Comparison of ENCODE assay signal across 10 mouse cellular contexts in genomic region chr6:36809747-36810285, GRCm38 (mm10). TPM values are rescaled to one million over a fixed set of nuclear protein-coding genes. Genes with fewer than 3 reads are reported as not detected.
DNase-seq lines count a peak whose midpoint lies in the region; ATAC-seq and TF ChIP-seq lines count a peak whose summit lies in the region.
"Had no signal": no experiment of that assay in that cellular context is flagged by ENCODE, and none has a peak within 500 bp of the region (broad histone marks: within the 10 kb centered on the region; RNA-seq: fewer than 3 reads in every experiment).

TSS of gene Ptn (minus strand) at chr6:36810220.

- peak within 1 kb of the TSS; percentile 56 for H3K9ac ChIP-seq in kidney, postnatal 0 days (ENCODE audit: low read depth, low read length)
- H3K9ac ChIP-seq in forebrain, embryonic 15.5 days (replicated peaks): peak within 1 kb of the TSS; percentile 84
- H3K9ac ChIP-seq in hindbrain, embryonic 12.5 days: peak within 1 kb of the TSS; percentile 79
- peak within 1 kb of the TSS; percentile 80 for H3K9ac ChIP-seq in neural tube, embryonic 14.5 days (replicated peaks; ENCODE audit: low read depth, low read length)

- TF ChIP-seq CTCF in kidney, postnatal 0 days (IDR thresholded peaks at IDR 0.05; ENCODE audit: low read depth): no peak

- H3K36me3 ChIP-seq in kidney, postnatal 0 days (ENCODE audit: insufficient read depth, low read length): no peaks in the 10 kb centered on the region
- 0 out of 2 replicates have a peak, but pooled peaks cover 6% of the 10 kb centered on the region for H3K36me3 ChIP-seq in forebrain, embryonic 15.5 days
- H3K36me3 ChIP-seq in hindbrain, embryonic 12.5 days: no peaks in the 10 kb centered on the region
- no peaks in the 10 kb centered on the region for H3K36me3 ChIP-seq in neural tube, embryonic 14.5 days (ENCODE audit: control insufficient read depth, insufficient read depth, low read length)
- H3K36me3 ChIP-seq: G1E had no signal

- intact Hi-C loops in left cerebral cortex, postnatal 4 days (cut with DNase I): loop anchor here (5.0 kb wide), 1 partner anchor 92 kb away; no protein-coding TSS in a partner anchor

- H3K27me3 ChIP-seq in kidney, postnatal 0 days (ENCODE audit: insufficient read depth, low read length): no peaks in the 10 kb centered on the region
- H3K27me3 ChIP-seq in forebrain, embryonic 15.5 days: no peaks in the 10 kb centered on the region
- H3K27me3 ChIP-seq in hindbrain, embryonic 12.5 days: no peaks in the 10 kb centered on the region
- H3K27me3 ChIP-seq in neural tube, embryonic 14.5 days (ENCODE audit: control insufficient read depth, insufficient read depth, low read length): no peaks in the 10 kb centered on the region

- DNase-seq in kidney, postnatal 0 days (ENCODE audit: low spot score): peak; percentile 90
- DNase-seq in kidney, adult 9 months: no peak
- DNase-seq in cerebellum, adult 11-12 months: peak; percentile 36
- peak; percentile 78 for DNase-seq in left cerebral cortex, postnatal 4 days
- no peak for DNase-seq in natural killer cell, adult 2 months (ENCODE audit: low spot score in 2 of 2)

- H3K27ac ChIP-seq in kidney, postnatal 0 days: peak within 1 kb of the TSS; percentile 84
- H3K27ac ChIP-seq in forebrain, embryonic 15.5 days (replicated peaks): peak within 1 kb of the TSS; percentile 92
- peak within 1 kb of the TSS; percentile 85 for H3K27ac ChIP-seq in hindbrain, embryonic 12.5 days
- peak within 1 kb of the TSS; percentile 87 for H3K27ac ChIP-seq in neural tube, embryonic 14.5 days (ENCODE audit: low read depth, low read length)

- WGBS in kidney, postnatal 0 days: under 1% methylated on average over 15 of the region's 15 CpGs
- 0% methylated on average over 15 of the region's 15 CpGs for WGBS in forebrain, embryonic 15.5 days
- WGBS in hindbrain, embryonic 12.5 days: under 1% methylated on average over 15 of the region's 15 CpGs
- WGBS in neural tube, embryonic 14.5 days: under 1% methylated on average over 15 of the region's 15 CpGs

- no peaks in the 10 kb centered on the region for H3K9me3 ChIP-seq in kidney, postnatal 0 days (replicated peaks; ENCODE audit: low read length)
- no peaks in the 10 kb centered on the region for H3K9me3 ChIP-seq in forebrain, embryonic 15.5 days
- no peaks in the 10 kb centered on the region for H3K9me3 ChIP-seq in hindbrain, embryonic 12.5 days (replicated peaks)
- no peaks in the 10 kb centered on the region for H3K9me3 ChIP-seq in neural tube, embryonic 14.5 days (ENCODE audit: control insufficient read depth, low read length)
- H3K9me3 ChIP-seq: G1E had no signal

- peak within 1 kb of the TSS; percentile 53 for H3K4me3 ChIP-seq in kidney, postnatal 0 days (replicated peaks; ENCODE audit: low read depth, low read length)
- H3K4me3 ChIP-seq in forebrain, embryonic 15.5 days: peak within 1 kb of the TSS; percentile 76
- peak within 1 kb of the TSS; percentile 54 for H3K4me3 ChIP-seq in hindbrain, embryonic 12.5 days
- peak within 1 kb of the TSS; percentile 73 for H3K4me3 ChIP-seq in neural tube, embryonic 14.5 days (ENCODE audit: low read depth, low read length)

- ATAC-seq in kidney, postnatal 0 days (replicated peaks; ENCODE audit: low FRiP score, low read depth): peak; percentile 55
- ATAC-seq in forebrain, embryonic 15.5 days (replicated peaks): peak; percentile 87
- ATAC-seq in hindbrain, embryonic 12.5 days (ENCODE audit: low FRiP score): peak; percentile 85
- peak; percentile 78 for ATAC-seq in neural tube, embryonic 14.5 days (ENCODE audit: low read depth)

- peak within 1 kb of the TSS; percentile 67 for H3K4me2 ChIP-seq in kidney, postnatal 0 days (ENCODE audit: low read length)
- peak within 1 kb of the TSS; percentile 71 for H3K4me2 ChIP-seq in forebrain, embryonic 15.5 days (replicated peaks)
- peak within 1 kb of the TSS; percentile 59 for H3K4me2 ChIP-seq in hindbrain, embryonic 12.5 days (replicated peaks)
- H3K4me2 ChIP-seq in neural tube, embryonic 14.5 days (ENCODE audit: low read depth, low read length): peak within 1 kb of the TSS; percentile 67

- H3K4me1 ChIP-seq in kidney, postnatal 0 days (replicated peaks; ENCODE audit: insufficient read depth, low read length): no peaks in the 10 kb centered on the region
- peaks cover 41% of the 10 kb centered on the region for H3K4me1 ChIP-seq in forebrain, embryonic 15.5 days
- peaks cover 17% of the 10 kb centered on the region for H3K4me1 ChIP-seq in hindbrain, embryonic 12.5 days
- H3K4me1 ChIP-seq in neural tube, embryonic 14.5 days (ENCODE audit: control insufficient read depth, insufficient read depth, low read length): peaks cover 23% of the 10 kb centered on the region; the same call in 1 of the 2 replicates

RNA-seq across cellular contexts. Expression of gene Ptn, which starts in this region (rescaled TPM):
- polyA plus RNA-seq in kidney, postnatal 0 days (2015; fragmentation: Nextera tagmentation; extraction: Ambion mirVana): 449 and 471 TPM in 2 replicates
- polyA plus RNA-seq in forebrain, embryonic 15.5 days (2015; fragmentation: Nextera tagmentation; extraction: Ambion mirVana): 502 and 540 TPM in 2 replicates
- 500 and 546 TPM in 2 replicates for polyA plus RNA-seq in hindbrain, embryonic 12.5 days (2016; fragmentation: Nextera tagmentation; extraction: Ambion mirVana)
- total RNA-seq in left cerebral cortex, postnatal 4 days (2021): 100 to 1,000 TPM; 614 to 699 TPM
- 674 and 756 TPM in 2 replicates for polyA plus RNA-seq in neural tube, embryonic 14.5 days (2014; fragmentation: Nextera tagmentation; extraction: Ambion mirVana)
- total RNA-seq: G1E; neutrophil, adult 5-6 weeks had no signal
- polyA plus RNA-seq: G1E had no signal

Comparison
In these comparisons a context has a peak if more than half of its experiments do, and no peak if none do; other contexts are left out.
1. DNase-seq: peak in kidney, postnatal 0 days (single experiment), cerebellum, adult 11-12 months (single experiment) and left cerebral cortex, postnatal 4 days (single experiment); none in kidney, adult 9 months (single experiment) and natural killer cell, adult 2 months (0 of 2).
2. Peak in every context shown above with its lines, with median percentiles within 50 percentile points of each other: ATAC-seq, H3K27ac ChIP-seq, H3K4me2 ChIP-seq, H3K4me3 ChIP-seq and H3K9ac ChIP-seq.